Mouse (Mus musculus): Measurements from ENCODE around the gene Slc39a11. TPM values are rescaled to one million over a fixed set of nuclear protein-coding genes. Genes with fewer than 3 reads are reported as not detected.
"Not testable (repeated sequence)": the region's sequence is repeated elsewhere in the genome, so short reads cannot be mapped to it uniquely, and the experiment has no call there.

The Slc39a11 gene
- total RNA-seq, 2 experiments from 2014 or later, result 21.7 to 23.1 TPM

- H3K27ac ChIP-seq, result no peak overlapping the region
Measured at GRCm38 (mm10) chr11:113600526-113601245, 49.2 kb downstream of the Slc39a11 start.

GRCm38 (mm10) chr11:113597632-113598031 lies 52.2 kb downstream of the Slc39a11 start:
- TF ChIP-seq CTCF (conservative IDR thresholded peaks at IDR 0.05), result no peak
- no peak overlapping the region for H3K27ac ChIP-seq
- no peak for DNase-seq (ENCODE audit: low spot score in 2 of 2)
- no peak overlapping the region for H3K4me3 ChIP-seq

More at GRCm38 (mm10) chr11:113600526-113601245, 49.2 kb downstream of the Slc39a11 start:
- no peak for DNase-seq (ENCODE audit: low spot score in 2 of 2)
- no peak overlapping the region for H3K4me3 ChIP-seq
- no peak for TF ChIP-seq CTCF (conservative IDR thresholded peaks at IDR 0.05)

GRCm38 (mm10) chr11:113595144-113595543 lies 54.7 kb downstream of the Slc39a11 start:
- H3K4me3 ChIP-seq, result no peak overlapping the region
- H3K27ac ChIP-seq, result no peak overlapping the region
- no peak for DNase-seq (ENCODE audit: low spot score in 2 of 2)
- no peak for TF ChIP-seq CTCF (conservative IDR thresholded peaks at IDR 0.05)

GRCm38 (mm10) chr11:113588936-113589335 lies 60.9 kb downstream of the Slc39a11 start:
- TF ChIP-seq CTCF (conservative IDR thresholded peaks at IDR 0.05), result no peak
- no peak overlapping the region for H3K27ac ChIP-seq
- DNase-seq (ENCODE audit: low spot score in 2 of 2), result no peak
- H3K4me3 ChIP-seq, result no peak overlapping the region

- no peak for TF ChIP-seq CTCF (conservative IDR thresholded peaks at IDR 0.05)
Measured at GRCm38 (mm10) chr11:113586423-113586822, 63.5 kb downstream of the Slc39a11 start.

GRCm38 (mm10) chr11:113583879-113584661 lies 65.8 kb downstream of the Slc39a11 start:
- peak; percentile 33 to 39 for DNase-seq (ENCODE audit: low spot score in 2 of 2)
- peak overlapping the region; percentile 75 for H3K27ac ChIP-seq

More at GRCm38 (mm10) chr11:113586423-113586822, 63.5 kb downstream of the Slc39a11 start:
- no peak for DNase-seq (ENCODE audit: low spot score in 2 of 2)
- H3K4me3 ChIP-seq, result no peak overlapping the region
- H3K27ac ChIP-seq, result no peak overlapping the region

GRCm38 (mm10) chr11:113577221-113577620 lies 72.7 kb downstream of the Slc39a11 start:
- DNase-seq (ENCODE audit: low spot score in 2 of 2), result no peak
- no peak overlapping the region for H3K4me3 ChIP-seq
- no peak overlapping the region for H3K27ac ChIP-seq
- no peak for TF ChIP-seq CTCF (conservative IDR thresholded peaks at IDR 0.05)

More at GRCm38 (mm10) chr11:113583879-113584661, 65.8 kb downstream of the Slc39a11 start:
- no peak overlapping the region for H3K4me3 ChIP-seq
- TF ChIP-seq CTCF (conservative IDR thresholded peaks at IDR 0.05), result no peak

- H3K27ac ChIP-seq, result peak overlapping the region; percentile 5; the same call in 1 of the 2 replicates
- no peak for TF ChIP-seq CTCF (conservative IDR thresholded peaks at IDR 0.05)
- no peak for DNase-seq (ENCODE audit: low spot score in 2 of 2)
- no peak overlapping the region for H3K4me3 ChIP-seq
Measured at GRCm38 (mm10) chr11:113572641-113573040, 77.2 kb downstream of the Slc39a11 start.

- DNase-seq (ENCODE audit: low spot score in 2 of 2), result no peak
- Histone ChIP-seq H3K4me3 (no peak overlapping the region), H3K27ac (no peak overlapping the region)
- TF ChIP-seq CTCF (conservative IDR thresholded peaks at IDR 0.05), result no peak
Measured at GRCm38 (mm10) chr11:113571616-113572015, 78.3 kb downstream of the Slc39a11 start.

GRCm38 (mm10) chr11:113568999-113569398 lies 80.9 kb downstream of the Slc39a11 start:
- TF ChIP-seq CTCF (conservative IDR thresholded peaks at IDR 0.05), result no peak
- Histone ChIP-seq H3K4me3 (no peak overlapping the region), H3K27ac (no peak overlapping the region)
- no peak for DNase-seq (ENCODE audit: low spot score in 2 of 2)

- H3K27ac ChIP-seq; DNase-seq (ENCODE audit: low spot score in 2 of 2); H3K4me3 ChIP-seq: not testable (repeated sequence)
Measured at GRCm38 (mm10) chr11:113567926-113568325, 82.0 kb downstream of the Slc39a11 start.

GRCm38 (mm10) chr11:113565006-113565995 lies 84.6 kb downstream of the Slc39a11 start:
- peak; percentile 75 to 80 for DNase-seq (ENCODE audit: low spot score in 2 of 2)
- TF ChIP-seq CTCF (conservative IDR thresholded peaks at IDR 0.05), result no peak
- H3K4me3 ChIP-seq, result peak overlapping the region; percentile 69
- H3K27ac ChIP-seq, result peak overlapping the region; percentile 72

Data from layer of hippocampus, adult 2 months (tissue).